Mouse (Mus musculus) hindbrain, embryonic 10.5 days (tissue): ENCODE measurements at regions not wholly inside any gene's neighbourhood (a gene's known extent, or its start where the extent isn't known, plus 50 kb on each side); places are given as distances from the start of the nearest gene placed in this dataset.

Experiments
- DNase-seq: peaks from one replicate; pipeline ENCODE4 v3.0.0-alpha.2; 2017; ENCODE audit warnings: low spot score
- H3K27ac ChIP-seq: fragments of 300-500 bp; sonication (generic); 2 replicates; pipeline ENCODE4 v1.5.1; 2016; ENCODE audit warnings: mild to moderate bottlenecking, moderate library complexity
- H3K27me3 ChIP-seq: fragments of 300-500 bp; sonication (generic); 2 replicates; pipeline ENCODE4 v1.6.1; 2016; ENCODE audit warnings: mild to moderate bottlenecking; ENCODE audit not compliant: poor library complexity, insufficient read depth, severe bottlenecking
- H3K36me3 ChIP-seq: fragments of 300-500 bp; sonication (generic); 2 replicates; pipeline ENCODE4 v1.6.1; 2016; ENCODE audit warnings: mild to moderate bottlenecking, moderate library complexity
- H3K4me1 ChIP-seq: fragments of 300-500 bp; sonication (generic); replicated peaks from 2 replicates; pipeline ENCODE4 v1.6.1; 2016; ENCODE audit warnings: mild to moderate bottlenecking
- H3K4me3 ChIP-seq: fragments of 300-500 bp; sonication (generic); 2 replicates; pipeline ENCODE4 v1.5.1; 2016; ENCODE audit warnings: mild to moderate bottlenecking, moderate library complexity
- H3K9me3 ChIP-seq: fragments of 300-500 bp; sonication (generic); 2 replicates; pipeline ENCODE4 v1.6.1; 2016; ENCODE audit warnings: mild to moderate bottlenecking, moderate library complexity
- WGBS: fragments of 180-500 bp; shearing (Covaris S2); methylation state at CpG from one replicate; pipeline ENCODE4 v1.1.7; 2016; 5-methylcytosine and 5-hydroxymethylcytosine counted together

DNA sequence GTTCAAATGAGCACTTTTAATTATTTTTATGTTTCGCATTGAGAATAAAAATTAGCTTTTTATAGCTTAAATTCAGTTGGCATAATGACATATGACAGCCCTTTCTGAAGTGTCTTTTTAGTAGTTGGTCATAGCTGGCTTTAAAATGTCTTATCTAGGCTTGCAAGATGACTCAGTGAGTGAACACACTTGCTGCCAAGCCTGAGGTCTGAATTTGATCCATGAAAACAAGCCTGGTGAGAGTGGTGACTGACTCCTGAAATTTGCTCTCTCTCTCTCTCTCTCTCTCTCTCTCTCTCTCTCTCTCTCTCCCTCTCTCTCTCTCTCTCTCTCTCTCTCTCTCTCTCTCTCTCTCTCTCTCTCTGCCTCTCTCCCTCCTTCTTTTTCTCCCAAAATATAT lies 372.8 kb upstream of the Sash1 start:
- no peak for DNase-seq
- Histone ChIP-seq H3K9me3 (no peaks in the 10 kb centered on the region), H3K27me3 (no peaks in the 10 kb centered on the region), H3K27ac (no peak overlapping the region), H3K4me3 (no peak overlapping the region), H3K4me1 (no peaks in the 10 kb centered on the region), H3K36me3 (no peaks in the 10 kb centered on the region)
- WGBS: 79% methylated on average over 1 of the region's 1 CpGs

GRCm38 (mm10) chr10:9252941-9253217 lies 367.0 kb upstream of the Sash1 start:
- H3K4me1 ChIP-seq: peaks cover 10% of the 10 kb centered on the region
- no peaks in the 10 kb centered on the region for H3K9me3 ChIP-seq
- 22% methylated on average over 3 of the region's 3 CpGs for WGBS
- no peak overlapping the region for H3K27ac ChIP-seq
- H3K36me3 ChIP-seq: no peaks in the 10 kb centered on the region
- H3K27me3 ChIP-seq: no peaks in the 10 kb centered on the region
- DNase-seq: no peak
- H3K4me3 ChIP-seq: no peak overlapping the region

GRCm38 (mm10) chr10:9252120-9252940 lies 366.5 kb upstream of the Sash1 start:
- peaks cover 10% of the 10 kb centered on the region for H3K4me1 ChIP-seq
- H3K27me3 ChIP-seq: no peaks in the 10 kb centered on the region
- H3K4me3 ChIP-seq: no peak overlapping the region
- DNase-seq: no peak
- H3K27ac ChIP-seq: no peak overlapping the region
- H3K36me3 ChIP-seq: no peaks in the 10 kb centered on the region
- 43% methylated on average over 7 of the region's 7 CpGs for WGBS
- H3K9me3 ChIP-seq: no peaks in the 10 kb centered on the region

GRCm38 (mm10) chr10:9243281-9243618 lies 357.4 kb upstream of the Sash1 start:
- Histone ChIP-seq H3K27ac (no peak overlapping the region), H3K9me3 (no peaks in the 10 kb centered on the region), H3K4me1 (no peaks in the 10 kb centered on the region), H3K36me3 (no peaks in the 10 kb centered on the region), H3K4me3 (no peak overlapping the region), H3K27me3 (no peaks in the 10 kb centered on the region)
- no peak for DNase-seq
- 86% methylated on average over 4 of the region's 4 CpGs for WGBS

GRCm38 (mm10) chr10:9242596-9243280 lies 356.9 kb upstream of the Sash1 start:
- no peak overlapping the region for H3K27ac ChIP-seq
- no peaks in the 10 kb centered on the region for H3K27me3 ChIP-seq
- no peaks in the 10 kb centered on the region for H3K9me3 ChIP-seq
- no peak for DNase-seq
- no peaks in the 10 kb centered on the region for H3K36me3 ChIP-seq
- no peak overlapping the region for H3K4me3 ChIP-seq
- 83% methylated on average over 7 of the region's 7 CpGs for WGBS
- H3K4me1 ChIP-seq: no peaks in the 10 kb centered on the region

DNA sequence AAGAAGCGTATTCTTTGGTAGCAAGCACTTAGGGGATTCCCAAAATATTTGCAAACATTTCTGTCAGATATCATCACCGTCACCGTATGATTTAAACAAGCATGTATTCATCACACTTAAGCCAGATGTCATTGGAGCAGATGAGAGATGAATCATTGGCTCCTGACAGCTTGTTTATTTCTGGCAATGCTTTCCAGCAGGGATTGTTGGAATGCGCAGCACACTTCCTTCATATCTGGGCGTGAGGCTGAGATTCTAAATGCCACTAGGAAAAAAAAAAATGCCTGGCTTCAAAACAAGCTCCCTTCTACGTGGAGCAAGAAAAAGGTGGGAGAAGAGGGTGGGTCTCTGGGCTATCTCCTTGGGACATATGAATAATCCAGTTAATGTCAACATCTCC lies 354.1 kb upstream of the Sash1 start:
- no peak for DNase-seq
- Histone ChIP-seq H3K27me3 (no peaks in the 10 kb centered on the region), H3K4me1 (no peaks in the 10 kb centered on the region), H3K36me3 (no peaks in the 10 kb centered on the region), H3K27ac (no peak overlapping the region), H3K9me3 (no peaks in the 10 kb centered on the region), H3K4me3 (no peak overlapping the region)
- WGBS: 80% methylated on average over 6 of the region's 6 CpGs

- Histone ChIP-seq H3K4me3 (no peak overlapping the region), H3K9me3 (no peaks in the 10 kb centered on the region), H3K36me3 (no peaks in the 10 kb centered on the region), H3K27ac (no peak overlapping the region), H3K4me1 (no peaks in the 10 kb centered on the region; the same call in 1 of the 2 replicates), H3K27me3 (no peaks in the 10 kb centered on the region)
- WGBS: 88% methylated on average over 3 of the region's 3 CpGs
- DNase-seq: no peak
Observed at GRCm38 (mm10) chr10:9231751-9232150, 345.9 kb upstream of the Sash1 start.

- 89% methylated on average over 11 of the region's 11 CpGs for WGBS
- no peaks in the 10 kb centered on the region for H3K36me3 ChIP-seq
- no peaks in the 10 kb centered on the region for H3K27me3 ChIP-seq
- H3K27ac ChIP-seq: no peak overlapping the region
- DNase-seq: no peak
- no peaks in the 10 kb centered on the region for H3K9me3 ChIP-seq
- no peak overlapping the region for H3K4me3 ChIP-seq
- no peaks in the 10 kb centered on the region; the same call in 1 of the 2 replicates for H3K4me1 ChIP-seq
Observed at GRCm38 (mm10) chr10:9229116-9229515, 343.2 kb upstream of the Sash1 start.

DNA sequence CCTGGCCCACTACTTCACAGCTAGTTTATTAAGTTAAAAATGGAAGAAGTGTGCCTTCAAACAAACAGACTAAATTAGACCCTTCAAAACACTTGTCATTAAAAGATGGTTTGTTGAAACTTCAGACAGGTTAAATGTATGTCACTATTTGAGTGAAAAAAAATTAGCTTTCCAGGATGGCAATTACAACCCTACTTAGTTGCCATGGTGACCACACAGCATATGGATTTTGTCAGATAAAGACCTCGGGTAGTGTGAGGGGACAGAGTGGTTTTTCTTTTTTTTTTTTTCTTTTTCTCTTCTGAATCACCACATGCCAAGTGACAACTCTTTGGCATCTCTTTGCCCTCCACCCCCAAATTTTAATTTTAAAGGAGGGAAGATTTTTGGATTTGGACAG lies 341.5 kb upstream of the Sash1 start:
- H3K36me3 ChIP-seq: no peaks in the 10 kb centered on the region
- 31% methylated on average over 1 of the region's 1 CpGs for WGBS
- no peaks in the 10 kb centered on the region for H3K27me3 ChIP-seq
- no peaks in the 10 kb centered on the region for H3K9me3 ChIP-seq
- no peak overlapping the region for H3K27ac ChIP-seq
- no peak for DNase-seq
- no peak overlapping the region for H3K4me3 ChIP-seq
- no peaks in the 10 kb centered on the region; the same call in 1 of the 2 replicates for H3K4me1 ChIP-seq

GRCm38 (mm10) chr10:9210646-9211045 lies 324.8 kb upstream of the Sash1 start:
- Histone ChIP-seq H3K27ac (no peak overlapping the region), H3K4me1 (peaks cover 11% of the 10 kb centered on the region), H3K9me3 (no peaks in the 10 kb centered on the region), H3K36me3 (no peaks in the 10 kb centered on the region), H3K27me3 (no peaks in the 10 kb centered on the region), H3K4me3 (no peak overlapping the region)
- 28% methylated on average over 2 of the region's 2 CpGs for WGBS
- no peak for DNase-seq

DNA sequence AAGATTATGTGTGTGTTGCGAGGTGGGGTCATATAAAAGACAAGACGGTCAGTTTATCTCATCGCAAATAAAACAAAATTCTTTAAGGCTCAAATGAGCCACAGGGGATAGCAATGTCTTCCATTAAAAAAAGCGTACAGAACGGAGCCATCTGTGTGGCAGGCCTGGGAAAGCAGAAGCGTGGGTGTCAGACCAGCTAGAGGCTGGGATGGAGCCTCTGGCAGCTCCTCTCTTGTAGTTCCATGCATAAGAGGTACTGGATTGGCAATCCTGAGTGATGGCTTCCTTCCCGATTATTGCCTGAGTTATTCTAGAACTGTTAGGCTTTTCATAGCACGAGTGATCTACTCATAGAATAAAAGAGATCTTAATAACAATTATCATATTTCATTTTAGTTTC lies 318.2 kb upstream of the Sash1 start:
- no peaks in the 10 kb centered on the region for H3K27me3 ChIP-seq
- H3K27ac ChIP-seq: no peak overlapping the region
- no peaks in the 10 kb centered on the region for H3K36me3 ChIP-seq
- WGBS: 90% methylated on average over 8 of the region's 8 CpGs
- H3K4me3 ChIP-seq: no peak overlapping the region
- no peaks in the 10 kb centered on the region for H3K4me1 ChIP-seq
- H3K9me3 ChIP-seq: no peaks in the 10 kb centered on the region
- no peak for DNase-seq

GRCm38 (mm10) chr10:9203323-9203722 lies 317.5 kb upstream of the Sash1 start:
- Histone ChIP-seq H3K4me3 (no peak overlapping the region), H3K27me3 (no peaks in the 10 kb centered on the region), H3K36me3 (no peaks in the 10 kb centered on the region), H3K4me1 (no peaks in the 10 kb centered on the region), H3K9me3 (no peaks in the 10 kb centered on the region), H3K27ac (no peak overlapping the region)
- WGBS: 89% methylated on average over 6 of the region's 6 CpGs
- no peak for DNase-seq

GRCm38 (mm10) chr10:9202922-9203321 lies 317.1 kb upstream of the Sash1 start:
- H3K36me3 ChIP-seq: no peaks in the 10 kb centered on the region
- no peak overlapping the region for H3K4me3 ChIP-seq
- no peak overlapping the region for H3K27ac ChIP-seq
- H3K9me3 ChIP-seq: no peaks in the 10 kb centered on the region
- WGBS: 87% methylated on average over 1 of the region's 1 CpGs
- no peaks in the 10 kb centered on the region for H3K4me1 ChIP-seq
- H3K27me3 ChIP-seq: no peaks in the 10 kb centered on the region
- no peak for DNase-seq
